ENCODE assay signal across 10 mouse cellular contexts in genomic region chr8:88701611-88702010, GRCm38 (mm10). TPM values are rescaled to one million over a fixed set of nuclear protein-coding genes. Genes with fewer than 3 reads are reported as not detected.
A peak's percentile ranks its signal among the peaks of the same experiment; 100 is the strongest.
DNase-seq lines count a peak whose midpoint lies in the region; ATAC-seq and TF ChIP-seq lines count a peak whose summit lies in the region.
"Had no signal": no experiment of that assay in that cellular context is flagged by ENCODE, and none has a peak within 500 bp of the region (broad histone marks: within the 10 kb centered on the region; RNA-seq: fewer than 3 reads in every experiment).

No protein-coding gene starts in this region.

- no peak overlapping the region for H3K4me3 ChIP-seq in gastrocnemius, adult 2 months
- H3K4me3 ChIP-seq in lung, postnatal 0 days (ENCODE audit: low read depth, low read length), result no peak overlapping the region
- H3K4me3 ChIP-seq: liver, embryonic 13.5 days; neural tube, embryonic 12.5 days had no signal

- H3K9ac ChIP-seq in lung, postnatal 0 days (replicated peaks; ENCODE audit: low read depth), result no peak overlapping the region
- H3K9ac ChIP-seq: liver, embryonic 13.5 days; neural tube, embryonic 12.5 days had no signal

- intact Hi-C loops in gastrocnemius, adult 2 months (cut with DNase I), result no loop called here
- intact Hi-C loops in gastrocnemius, postnatal 36 days (cut with DNase I), result no loop called here

- TF ChIP-seq EP300 in lung, postnatal 0 days (IDR thresholded peaks at IDR 0.05), result no peak

- TF ChIP-seq CTCF in gastrocnemius, adult 2 months (IDR thresholded peaks at IDR 0.05), result peak; percentile 66
- peak; percentile 57 for TF ChIP-seq CTCF in lung, postnatal 0 days (IDR thresholded peaks at IDR 0.05)

- DNase-seq in gastrocnemius, adult 2 months, result no peak
- DNase-seq in gastrocnemius, postnatal 36 days, result no peak
- DNase-seq in lung, postnatal 0 days (ENCODE audit: low spot score), result peak; percentile 29
- no peak for DNase-seq in lung, postnatal 10 days
- peak; percentile 36 to 43 for DNase-seq in cerebellum, postnatal 10 days
- DNase-seq in thymus, postnatal 10 days (ENCODE audit: low spot score in 2 of 2), result peak; percentile 20 to 28
- no peak for DNase-seq in testis, postnatal 14 days (ENCODE audit: low spot score)
- DNase-seq: liver, embryonic 13.5 days had no signal

- peak overlapping the region; percentile 32; the same call in 1 of the 2 replicates for H3K27ac ChIP-seq in gastrocnemius, adult 2 months
- H3K27ac ChIP-seq in lung, postnatal 0 days (ENCODE audit: low read length), result no peak overlapping the region
- H3K27ac ChIP-seq: liver, embryonic 13.5 days; neural tube, embryonic 12.5 days had no signal

- no peaks in the 10 kb centered on the region for H3K36me3 ChIP-seq in lung, postnatal 0 days (ENCODE audit: insufficient read depth, low read length)
- H3K36me3 ChIP-seq: liver, embryonic 13.5 days; neural tube, embryonic 12.5 days had no signal

- H3K9me3 ChIP-seq in lung, postnatal 0 days (ENCODE audit: low read length), result no peaks in the 10 kb centered on the region
- H3K9me3 ChIP-seq: liver, embryonic 13.5 days; neural tube, embryonic 12.5 days had no signal

- no peak overlapping the region for H3K4me2 ChIP-seq in lung, postnatal 0 days (replicated peaks; ENCODE audit: low read depth, low read length)
- H3K4me2 ChIP-seq: liver, embryonic 13.5 days; neural tube, embryonic 12.5 days had no signal

- no peaks in the 10 kb centered on the region; the same call in 1 of the 2 replicates for H3K4me1 ChIP-seq in lung, postnatal 0 days (ENCODE audit: insufficient read depth, low read depth, low read length)

- 25% methylated on average over 2 of the region's 2 CpGs for WGBS in lung, postnatal 0 days

- ATAC-seq in lung, postnatal 0 days, result no peak
- no peak for ATAC-seq in erythroblast, adult 5-6 weeks (replicated peaks; ENCODE audit: low FRiP score, poor library complexity, severe bottlenecking)

- no peaks in the 10 kb centered on the region for H3K27me3 ChIP-seq in lung, postnatal 0 days (replicated peaks; ENCODE audit: insufficient read depth, low read length)
- H3K27me3 ChIP-seq: liver, embryonic 13.5 days; neural tube, embryonic 12.5 days had no signal

RNA-seq across cellular contexts. Expression of gene Cyld, which starts 4.8 kb away (rescaled TPM):
- 10 to 100 TPM; 18.1 to 22.5 TPM for total RNA-seq in gastrocnemius, adult 2 months (2021)
- 10 to 100 TPM; 13.1 to 16.4 TPM for total RNA-seq in gastrocnemius, postnatal 36 days (2021)
- polyA plus RNA-seq in lung, postnatal 0 days (2015; fragmentation: Nextera tagmentation; extraction: Ambion mirVana), result 9.5 and 11.4 TPM in 2 replicates
- 5.4 and 12.1 TPM in 2 replicates for total RNA-seq in erythroblast, adult 5-6 weeks (2015; ENCODE audit: low replicate concordance)
- total RNA-seq in erythroblast, adult 5-6 weeks (2017; ENCODE audit: low replicate concordance), result 11.9 and 14.5 TPM in 2 replicates

RNA-seq across cellular contexts. Expression of gene Nod2, which starts 54.5 kb away (rescaled TPM):
- under 1 TPM; 0.31 to 0.53 TPM for total RNA-seq in gastrocnemius, adult 2 months (2021)
- total RNA-seq in gastrocnemius, postnatal 36 days (2021), result under 1 TPM; 0.25 to 0.36 TPM
- polyA plus RNA-seq in lung, postnatal 0 days (2015; fragmentation: Nextera tagmentation; extraction: Ambion mirVana), result 0.27 and 0.31 TPM in 2 replicates
- 0.96 TPM in 1 of 2 replicates, not detected in the other for total RNA-seq in erythroblast, adult 5-6 weeks (2015; ENCODE audit: low replicate concordance)
- 0.28 and 0.34 TPM in 2 replicates for total RNA-seq in erythroblast, adult 5-6 weeks (2017; ENCODE audit: low replicate concordance)

Comparison
In these comparisons a context has a peak if more than half of its experiments do, and no peak if none do; other contexts are left out.
1. DNase-seq: peak in lung, postnatal 0 days (single experiment), cerebellum, postnatal 10 days (2 of 2) and thymus, postnatal 10 days (2 of 2); none in gastrocnemius, adult 2 months (single experiment), gastrocnemius, postnatal 36 days (0 of 2), lung, postnatal 10 days (single experiment) and testis, postnatal 14 days (single experiment).